Mouse (Mus musculus) small intestine, adult 2 months (tissue): ENCODE data around the gene Rbfox1.

Experiments
- CTCF ChIP-seq: fragments of 200-500 bp; IDR thresholded peaks from 2 replicates; pipeline ENCODE4 v1.5.1; 2012; ENCODE audit warnings: low read depth, mild to moderate bottlenecking, control low read depth, inconsistent platforms, low read length, moderate library complexity, mixed read lengths; ENCODE audit not compliant: insufficient replicate concordance, insufficient read length; ENCODE audit errors: extremely low read depth
- POLR2A ChIP-seq: fragments of 200-500 bp; IDR thresholded peaks from 2 replicates; pipeline ENCODE4 v1.6.1; 2012; ENCODE audit warnings: low read depth, mild to moderate bottlenecking, control low read depth, inconsistent platforms, low read length, moderate library complexity

DNA sequence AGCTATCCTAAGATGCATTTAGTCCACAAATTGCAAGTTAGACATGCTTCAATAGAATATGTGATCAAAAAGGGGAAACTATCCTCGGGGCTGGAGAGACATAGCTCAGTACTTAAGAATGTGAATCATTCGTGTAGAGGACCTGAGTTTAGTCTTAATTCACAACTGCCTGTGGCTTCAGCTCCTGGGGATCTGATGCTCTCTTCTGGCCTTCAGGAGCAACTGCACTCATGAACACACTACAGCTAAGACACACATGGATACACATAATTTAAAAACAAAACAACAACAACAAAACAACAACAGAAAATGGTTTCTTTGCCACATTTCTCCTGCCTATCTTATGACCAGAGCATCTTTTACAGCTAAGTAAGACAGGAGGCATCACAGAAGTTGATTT is 448.1 kb downstream of the Rbfox1 start:
- TF ChIP-seq CTCF (no peak), POLR2A (no peak)
